Mouse (Mus musculus): Measurements from ENCODE around the gene Gpr37l1.

Gene Gpr37l1

DNA sequence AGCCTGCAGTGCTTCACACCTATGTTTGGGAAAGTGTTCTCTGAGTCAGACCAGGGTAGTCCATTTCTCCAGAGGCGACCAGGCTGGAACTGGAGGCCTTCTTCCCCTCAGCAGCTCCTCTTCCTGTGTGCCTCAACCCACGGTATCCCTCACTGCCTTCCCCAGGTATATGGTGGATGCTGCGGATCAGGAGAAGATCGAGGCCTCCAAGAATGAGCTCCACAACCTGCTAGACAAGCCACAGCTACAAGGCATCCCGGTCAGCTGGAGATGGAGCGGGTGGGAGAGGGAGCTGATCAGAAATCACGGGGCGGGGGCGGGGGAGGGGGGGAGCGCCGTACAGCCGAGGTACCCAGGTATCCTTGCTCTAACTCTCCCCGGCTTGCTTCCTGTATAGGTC is 13.5 kb downstream of the Gpr37l1 start:
- ATAC-seq (ENCODE audit: insufficient number of reproducible peaks, low FRiP score, low TSS enrichment): no peak

DNA sequence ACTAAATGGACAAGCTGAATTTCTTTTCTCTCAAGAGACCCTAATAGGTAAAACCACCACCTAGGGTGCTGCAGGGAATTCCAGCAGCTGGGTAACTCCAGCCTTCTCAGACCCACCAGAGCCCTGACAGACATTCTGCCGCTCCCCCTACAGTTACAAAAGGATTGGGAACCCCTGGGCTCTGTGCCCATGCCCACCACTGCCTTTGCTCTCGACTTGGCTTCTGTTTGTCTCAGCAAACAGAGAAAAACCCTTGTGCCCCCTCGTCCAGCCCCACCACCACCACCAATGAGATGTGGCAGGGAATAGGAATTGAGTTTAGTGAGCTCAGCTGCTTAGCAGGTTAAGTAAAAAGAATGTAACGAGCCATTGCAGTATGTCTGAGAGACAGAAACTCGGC is 18.5 kb downstream of the Gpr37l1 start:
- no peak for ATAC-seq (ENCODE audit: insufficient number of reproducible peaks, low FRiP score, low TSS enrichment)

DNA sequence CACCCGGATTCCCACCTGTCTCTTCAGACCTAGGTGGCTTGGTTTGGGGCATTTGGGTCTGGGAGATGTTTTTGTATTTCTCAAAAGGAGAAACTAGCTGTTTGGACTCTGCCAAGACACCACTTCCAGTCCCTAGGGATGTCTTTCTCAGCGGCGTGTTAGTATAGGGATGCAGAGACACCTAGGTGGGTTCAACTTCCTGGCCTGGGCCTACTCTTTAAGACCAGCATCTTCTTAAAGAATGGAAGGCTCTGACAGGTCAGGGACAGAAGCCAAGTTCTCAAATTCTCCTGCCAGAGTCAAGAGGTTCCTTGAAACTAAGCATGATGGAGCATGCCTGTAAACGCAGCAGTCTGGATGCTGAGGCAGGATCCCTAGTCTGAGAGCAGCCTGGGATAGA is 19.0 kb downstream of the Gpr37l1 start:
- no peak for ATAC-seq (ENCODE audit: insufficient number of reproducible peaks, low FRiP score, low TSS enrichment)

DNA sequence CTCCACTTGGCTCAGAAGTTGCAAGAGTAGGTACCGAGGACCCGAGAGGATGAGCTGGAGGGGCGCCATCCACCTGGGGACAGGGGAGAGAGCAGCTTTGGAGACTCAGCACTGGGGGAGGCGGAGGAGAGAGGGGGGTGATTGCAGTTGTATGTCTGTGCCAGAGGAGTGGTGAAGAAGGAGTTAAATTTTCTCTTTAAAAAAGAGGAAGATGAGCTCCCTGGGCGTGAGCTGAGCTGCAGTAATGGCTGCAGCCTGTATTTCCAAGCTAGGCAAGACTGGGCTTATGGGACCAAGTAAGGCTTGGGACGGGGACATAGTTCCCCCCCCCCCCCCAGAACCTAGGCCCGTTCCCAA is 19.8 kb downstream of the Gpr37l1 start:
- no peak for ATAC-seq (ENCODE audit: insufficient number of reproducible peaks, low FRiP score, low TSS enrichment)

DNA sequence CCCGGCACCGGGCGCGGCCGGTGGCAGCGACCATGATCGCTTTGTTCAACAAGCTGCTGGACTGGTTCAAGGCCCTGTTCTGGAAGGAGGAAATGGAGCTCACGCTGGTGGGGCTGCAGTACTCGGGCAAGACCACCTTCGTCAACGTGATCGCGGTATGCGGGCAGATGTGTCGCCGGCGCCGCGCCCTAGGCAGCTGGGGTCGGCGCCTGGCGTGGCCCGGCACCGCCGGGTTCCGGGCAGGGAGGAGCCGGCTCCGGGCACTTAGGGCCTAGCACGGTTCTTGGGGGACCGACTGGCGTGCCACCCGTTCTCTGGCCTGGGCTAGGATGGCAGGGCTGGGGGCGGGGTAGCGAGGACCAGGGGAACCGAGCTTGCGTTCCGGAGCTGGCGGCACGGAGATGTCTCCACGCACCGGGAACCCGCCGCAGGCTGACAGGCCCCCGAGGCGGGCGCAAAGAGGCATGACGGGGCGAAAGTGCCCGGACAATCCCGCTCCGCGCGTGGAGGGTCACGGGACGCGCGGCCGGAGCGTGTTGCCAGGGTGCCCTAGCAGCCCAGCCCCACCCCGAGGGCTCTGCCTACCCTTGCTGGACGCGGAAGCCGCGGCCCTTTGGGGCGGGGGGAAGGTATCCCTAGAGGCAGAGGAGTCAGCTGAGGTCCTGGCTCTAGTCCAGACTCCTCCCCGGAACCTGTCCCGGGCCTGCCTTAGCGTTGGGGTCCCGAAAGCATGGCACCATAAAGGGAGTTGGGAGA is 20.4 kb downstream of the Gpr37l1 start:
- ATAC-seq (ENCODE audit: insufficient number of reproducible peaks, low FRiP score, low TSS enrichment): peak; percentile 50

DNA sequence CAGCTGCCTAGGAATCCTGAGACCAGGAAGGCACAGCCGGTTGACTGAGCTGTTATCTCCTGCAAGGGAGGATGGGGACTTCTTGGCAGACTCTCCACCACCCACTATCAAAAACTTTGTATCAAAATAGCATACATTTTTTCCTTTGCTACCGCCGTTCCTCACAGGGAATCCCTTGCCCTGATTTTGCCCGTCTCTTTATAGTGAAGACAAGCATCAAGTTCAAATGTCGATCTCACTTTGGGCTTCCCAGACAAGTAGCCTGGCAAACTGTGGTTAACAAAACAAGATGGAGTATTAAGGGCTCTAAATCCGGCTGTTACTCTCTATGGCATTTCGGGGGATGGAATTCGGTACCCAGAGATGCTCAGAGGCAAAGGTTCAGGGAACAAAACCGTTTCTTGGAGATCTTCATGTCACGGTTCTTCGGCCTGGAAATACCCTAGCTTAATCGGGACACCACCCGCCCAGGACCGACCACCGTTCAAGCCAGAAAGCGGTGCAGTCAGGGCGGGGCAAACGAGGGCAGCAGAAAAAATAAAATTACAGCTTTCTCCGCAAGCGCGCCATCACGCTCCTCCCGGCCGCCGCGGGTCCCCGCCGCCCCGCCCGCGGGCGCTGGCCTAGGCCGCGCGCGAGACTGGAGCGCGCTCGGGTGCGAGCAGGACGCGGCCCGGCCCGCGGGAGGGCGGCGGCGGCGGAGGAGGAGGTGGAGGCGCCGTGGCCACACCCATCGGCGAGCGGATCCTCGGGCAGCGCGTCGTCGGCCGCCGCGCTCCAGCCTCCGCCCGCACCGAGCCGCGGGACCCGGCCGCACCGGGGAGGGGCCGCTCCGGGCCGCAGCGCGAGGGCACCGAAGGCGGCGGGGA is 21.2 kb downstream of the Gpr37l1 start, which contains the start of gene Arl8a:
Gene Arl8a, plus strand, starts transcription at position 748 of the 869 bp plus-strand sequence.
- ATAC-seq (ENCODE audit: insufficient number of reproducible peaks, low FRiP score, low TSS enrichment): peak; percentile 79

DNA sequence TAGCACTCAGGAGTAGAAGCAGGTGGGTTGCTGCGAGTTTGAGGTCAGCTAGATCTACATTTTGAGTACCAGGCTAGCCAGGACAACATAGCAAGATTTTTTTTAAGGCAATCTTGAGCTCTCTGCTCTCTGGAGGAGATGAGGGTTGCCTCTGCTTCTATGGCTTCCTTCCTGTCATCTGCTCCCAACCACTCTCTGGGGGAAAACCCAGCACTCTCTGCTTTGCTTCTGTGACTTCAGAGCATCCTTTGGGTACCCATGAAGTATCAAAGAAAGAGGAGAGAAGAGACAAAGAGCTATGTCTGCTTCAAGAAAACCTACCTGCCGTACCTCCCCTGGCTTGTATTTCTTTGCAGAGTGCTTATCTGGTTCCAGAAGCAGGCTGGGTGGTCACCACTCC is 23.5 kb downstream of the Gpr37l1 start:
- no peak for ATAC-seq (ENCODE audit: insufficient number of reproducible peaks, low FRiP score, low TSS enrichment)

DNA sequence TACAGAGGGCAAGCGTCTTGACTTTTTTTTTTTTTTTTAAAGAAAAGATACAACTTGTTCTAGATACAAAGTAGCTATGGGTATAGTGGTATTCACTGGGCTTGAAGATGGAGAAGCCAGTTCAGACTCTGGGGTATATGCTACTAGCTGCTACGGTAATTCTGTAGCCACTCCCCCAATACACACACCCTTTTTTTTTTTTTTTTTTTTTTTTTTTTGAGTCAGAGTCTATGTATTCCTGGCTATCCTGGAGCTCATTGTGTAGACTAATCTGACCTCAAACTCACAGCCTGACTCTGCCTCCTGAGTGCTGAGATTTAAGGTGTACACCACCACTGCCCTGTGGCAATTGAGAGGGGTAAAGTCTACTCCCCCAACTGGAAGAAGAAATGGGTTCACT is 25.0 kb downstream of the Gpr37l1 start:
- ATAC-seq (ENCODE audit: insufficient number of reproducible peaks, low FRiP score, low TSS enrichment): no peak

DNA sequence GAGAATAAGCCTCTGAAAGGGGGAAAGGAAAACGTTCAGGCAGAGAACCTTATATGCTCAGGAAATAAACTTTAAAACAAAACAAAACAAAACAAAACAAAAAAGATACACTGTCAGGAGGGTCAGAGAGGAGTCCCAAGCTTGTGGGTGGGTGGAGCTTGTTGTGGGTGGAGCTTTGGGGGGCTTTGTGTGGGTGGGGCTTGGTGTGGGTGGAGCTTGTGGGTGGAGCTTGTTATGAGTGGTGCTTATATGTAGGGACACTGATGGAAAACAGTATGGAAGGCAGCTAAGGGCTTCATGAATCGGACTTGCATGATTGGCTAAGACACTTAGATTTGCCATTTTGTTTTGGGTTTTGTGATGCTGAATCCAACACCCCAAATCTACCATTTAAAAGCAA is 27.6 kb downstream of the Gpr37l1 start:
- no peak for ATAC-seq (ENCODE audit: insufficient number of reproducible peaks, low FRiP score, low TSS enrichment)

DNA sequence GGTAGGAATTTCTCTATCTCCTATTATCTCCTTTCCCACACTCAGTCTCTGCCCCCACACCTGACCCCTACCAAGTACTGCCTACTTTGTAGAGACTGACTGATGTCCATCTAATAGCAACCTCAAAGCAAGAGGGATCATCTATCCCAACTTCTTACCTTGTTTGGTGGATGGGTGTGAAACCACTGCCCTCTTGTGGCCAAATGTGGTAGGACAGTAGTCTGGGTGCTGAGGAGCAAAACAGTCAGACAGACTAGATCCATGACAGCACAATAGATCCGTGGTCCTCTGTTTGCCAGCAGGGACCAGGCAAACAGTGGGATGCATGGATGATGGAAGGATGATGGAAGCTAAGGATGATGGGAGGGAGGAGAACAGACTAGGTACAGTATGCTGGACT is 31.0 kb downstream of the Gpr37l1 start:
- 0 out of 2 replicates have a peak, but pooled peaks have one; percentile 33 for ATAC-seq (ENCODE audit: insufficient number of reproducible peaks, low FRiP score, low TSS enrichment)

DNA sequence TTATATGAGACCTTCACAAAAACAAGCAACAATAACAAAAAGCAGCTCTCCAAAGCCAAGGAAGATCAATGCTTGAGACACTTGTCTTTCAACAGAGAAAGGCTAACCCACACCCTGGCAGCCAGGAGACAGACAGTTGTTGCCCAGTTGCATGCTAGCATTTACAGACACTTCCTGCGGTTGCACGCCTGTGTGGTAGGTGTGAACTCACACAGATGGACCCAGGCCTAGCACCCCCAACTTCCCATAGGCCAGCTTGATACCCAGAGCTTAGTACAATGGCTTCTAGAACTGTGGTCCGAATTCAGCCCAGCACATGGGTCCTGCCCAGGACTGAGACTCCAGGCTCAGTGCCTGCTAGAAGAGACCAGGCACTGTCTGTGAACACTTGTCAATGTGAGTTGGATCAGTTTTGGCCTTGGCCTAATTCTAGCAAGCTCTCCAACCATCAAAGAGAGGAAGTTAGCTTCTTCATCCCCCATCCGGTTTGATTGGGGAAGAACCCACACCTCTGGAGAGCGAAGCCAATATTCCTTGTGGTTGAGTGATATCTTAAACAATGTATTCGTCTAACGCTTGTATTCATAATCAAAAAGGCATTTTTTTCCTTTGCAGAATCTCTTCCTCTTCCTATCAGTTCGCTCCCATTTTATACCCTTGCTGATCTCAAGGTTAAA is 32.2 kb downstream of the Gpr37l1 start:
- ATAC-seq (ENCODE audit: insufficient number of reproducible peaks, low FRiP score, low TSS enrichment): no peak

DNA sequence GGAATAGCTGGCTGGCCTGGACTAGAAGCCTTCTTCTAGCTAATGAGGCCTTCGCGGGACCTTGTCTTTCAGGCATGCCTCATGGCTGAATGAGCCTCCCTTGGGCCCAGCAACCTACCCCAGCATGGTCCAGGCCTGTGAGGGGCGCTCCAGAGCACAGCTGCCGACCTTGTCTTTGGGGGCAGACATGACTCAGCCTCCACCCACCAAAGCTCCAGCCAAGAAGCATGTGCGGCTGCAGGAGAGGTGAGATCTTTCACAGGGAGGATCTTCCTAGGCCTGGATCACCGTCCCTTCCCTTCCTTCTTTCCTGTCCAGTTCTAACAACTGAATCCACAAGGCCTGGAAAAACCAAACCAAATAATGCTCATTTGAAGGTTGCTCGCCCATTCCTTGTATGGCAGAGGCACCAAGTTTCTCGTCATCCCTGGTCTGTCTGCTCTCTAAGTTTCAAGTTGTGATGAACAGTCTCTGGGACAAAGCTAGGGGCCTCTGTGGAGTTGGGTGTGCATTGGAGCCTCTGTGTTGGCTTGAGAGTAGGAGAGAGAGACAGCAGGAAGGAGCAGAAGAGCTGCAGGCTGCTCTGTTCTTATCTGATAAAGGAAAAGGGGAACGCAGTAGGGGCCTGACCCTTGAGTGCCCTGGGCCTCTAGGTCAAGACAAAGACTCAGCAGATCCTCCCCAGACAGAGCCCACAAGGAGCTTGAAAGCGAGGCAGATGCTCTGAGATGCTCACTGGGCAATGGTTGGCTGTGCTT is 33.6 kb downstream of the Gpr37l1 start:
- ATAC-seq (ENCODE audit: insufficient number of reproducible peaks, low FRiP score, low TSS enrichment): no peak

DNA sequence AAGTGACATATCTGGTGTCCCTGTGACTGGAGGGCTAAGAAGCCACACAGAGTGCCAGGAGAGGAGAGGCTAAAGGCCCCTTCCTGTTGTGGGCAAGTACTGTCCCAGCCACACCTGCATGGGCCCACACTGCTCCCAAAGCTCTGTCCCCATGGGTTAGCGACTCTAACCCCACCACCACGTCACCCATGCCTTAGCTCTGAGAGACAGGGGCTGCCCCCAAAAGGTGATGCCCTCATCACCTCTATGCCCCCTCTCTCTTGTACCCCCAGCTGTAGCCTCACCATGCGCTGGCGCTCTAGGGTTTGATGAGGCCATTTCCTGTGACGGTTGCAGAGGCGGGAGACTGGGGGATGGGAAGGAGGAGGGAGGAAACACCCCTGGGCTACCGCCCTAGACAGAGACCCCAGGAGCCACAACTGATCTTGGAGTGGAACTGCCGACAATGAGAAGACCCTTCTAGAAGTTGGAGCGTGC is 34.5 kb downstream of the Gpr37l1 start:
- ATAC-seq (ENCODE audit: insufficient number of reproducible peaks, low FRiP score, low TSS enrichment): no peak

DNA sequence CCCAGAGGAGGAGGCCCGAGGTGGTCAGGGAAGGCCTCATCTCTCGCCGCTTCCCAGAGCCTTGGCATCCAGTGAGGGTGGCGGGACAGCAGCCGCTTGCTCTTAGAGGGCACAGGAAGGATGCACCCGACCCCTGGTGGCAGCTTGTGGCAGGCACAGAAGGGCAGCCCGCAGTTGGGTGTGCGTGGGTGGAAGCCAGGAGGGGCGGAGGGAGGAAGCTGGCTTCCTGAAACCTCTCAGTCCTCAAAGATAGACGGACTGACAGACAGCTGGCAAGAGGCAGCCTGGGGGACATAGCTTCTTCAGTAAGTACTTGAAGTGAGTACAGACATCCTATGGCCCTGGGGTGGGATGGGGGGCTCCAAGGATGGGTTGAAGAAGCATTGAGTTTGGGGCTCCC is 35.0 kb downstream of the Gpr37l1 start, which contains the start of gene Ptpn7:
Gene Ptpn7, plus strand, starts transcription at position 228 of the 400 bp plus-strand sequence.
- peak; percentile 62; the same call in 1 of the 2 replicates for ATAC-seq (ENCODE audit: insufficient number of reproducible peaks, low FRiP score, low TSS enrichment)

DNA sequence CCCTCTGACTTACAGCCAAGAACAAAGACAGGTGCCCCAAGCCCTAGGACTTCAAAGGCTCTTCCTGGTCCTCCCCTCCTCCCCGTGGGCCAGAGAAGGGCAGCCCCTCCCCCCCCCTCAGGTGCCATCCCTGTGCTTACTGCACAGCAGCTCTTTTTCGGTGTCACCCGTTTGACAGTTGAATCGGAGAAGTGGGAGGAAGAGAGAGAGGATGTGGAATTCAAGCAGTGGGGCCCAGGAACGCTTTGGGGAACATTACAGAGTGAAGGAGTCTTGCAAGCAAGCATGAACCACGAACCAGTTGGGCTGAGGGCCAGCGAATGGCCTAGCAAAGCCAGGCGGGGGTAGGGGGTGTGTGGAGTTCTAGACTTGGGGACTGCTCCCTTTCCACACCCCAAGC is 35.9 kb downstream of the Gpr37l1 start:
- no peak for ATAC-seq (ENCODE audit: insufficient number of reproducible peaks, low FRiP score, low TSS enrichment)

DNA sequence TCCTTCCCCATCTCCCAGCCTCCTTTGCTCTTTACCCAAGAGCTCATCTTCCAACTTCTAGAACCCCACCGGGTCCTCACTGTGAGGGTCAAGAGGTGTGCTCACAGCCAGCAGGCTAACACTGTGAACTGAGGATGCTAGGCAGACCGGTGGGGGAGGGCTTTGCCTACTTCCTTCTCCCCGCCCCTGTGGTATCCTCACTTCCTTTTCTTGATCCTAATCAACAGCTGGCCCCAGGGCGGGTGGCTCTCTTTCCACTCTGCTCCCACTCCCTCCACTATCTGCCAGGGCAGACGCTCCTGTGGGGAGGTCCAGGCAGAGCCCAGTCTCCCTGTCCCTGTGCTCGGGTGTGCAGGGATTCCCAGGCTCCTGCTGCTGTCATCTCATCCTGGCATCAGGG is 36.4 kb downstream of the Gpr37l1 start:
- ATAC-seq (ENCODE audit: insufficient number of reproducible peaks, low FRiP score, low TSS enrichment): no peak

DNA sequence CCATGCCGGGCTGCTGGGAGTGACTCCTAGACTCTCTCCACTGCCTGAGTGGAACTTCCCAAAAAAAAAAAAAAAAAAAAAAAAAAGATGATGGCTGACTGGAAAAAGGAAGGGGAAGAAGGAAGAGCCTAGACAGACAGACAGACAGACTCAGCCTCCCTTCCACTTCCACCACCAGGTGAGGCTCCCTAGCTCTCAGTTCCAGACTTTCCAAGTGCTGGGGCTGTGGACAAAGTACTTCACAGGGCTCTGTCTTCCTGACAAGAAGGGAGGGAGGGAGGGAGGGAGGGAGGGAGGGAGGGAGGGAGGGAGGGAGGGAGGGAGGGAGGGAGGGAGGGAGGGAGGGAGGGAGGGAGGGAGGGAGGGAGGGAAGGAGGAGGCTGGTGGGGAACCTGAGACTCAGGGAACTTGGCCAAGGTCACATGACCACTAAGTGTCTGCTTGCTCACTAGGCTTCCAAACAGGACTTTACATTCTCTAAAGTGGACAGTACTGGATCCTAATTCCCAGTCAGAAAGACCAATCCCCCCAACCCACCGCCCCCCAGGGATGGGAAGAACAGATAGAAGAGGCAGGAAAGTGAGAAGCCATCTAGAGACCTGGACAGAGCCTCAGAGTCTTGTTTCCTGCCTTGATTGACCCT is 37.0 kb downstream of the Gpr37l1 start:
- no peak for ATAC-seq (ENCODE audit: insufficient number of reproducible peaks, low FRiP score, low TSS enrichment)

DNA sequence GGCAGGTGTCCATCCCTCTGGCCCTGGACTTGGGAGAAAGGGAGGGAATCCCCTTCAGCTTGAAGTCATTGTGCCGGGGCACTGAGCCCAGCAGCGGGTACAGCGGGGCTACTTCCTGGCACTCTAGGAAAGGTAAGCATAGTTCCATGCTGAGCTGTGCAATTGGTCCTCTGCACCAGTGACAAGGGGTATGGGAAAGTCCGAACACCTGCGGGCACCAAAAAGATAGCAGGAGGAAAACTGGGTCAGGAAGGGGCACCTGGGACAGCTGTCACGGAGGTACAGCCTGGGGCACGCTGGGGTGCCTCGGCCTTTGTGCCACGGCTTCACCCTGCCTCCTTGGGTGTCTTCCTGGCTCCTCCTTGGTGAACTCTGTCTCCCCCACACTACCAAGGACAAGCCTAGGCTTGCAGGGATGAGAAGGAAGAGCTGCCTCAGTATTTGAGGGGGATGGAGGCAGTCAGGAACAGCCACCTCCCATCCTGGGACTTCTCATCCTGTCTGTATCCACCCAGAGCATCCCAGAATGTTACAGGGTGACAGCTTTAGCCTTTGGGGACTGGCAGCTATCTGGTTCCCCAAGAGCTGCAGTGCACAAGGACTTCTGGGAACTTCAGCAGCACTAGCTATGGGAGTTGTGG is 37.8 kb downstream of the Gpr37l1 start:
- ATAC-seq (ENCODE audit: insufficient number of reproducible peaks, low FRiP score, low TSS enrichment): no peak

DNA sequence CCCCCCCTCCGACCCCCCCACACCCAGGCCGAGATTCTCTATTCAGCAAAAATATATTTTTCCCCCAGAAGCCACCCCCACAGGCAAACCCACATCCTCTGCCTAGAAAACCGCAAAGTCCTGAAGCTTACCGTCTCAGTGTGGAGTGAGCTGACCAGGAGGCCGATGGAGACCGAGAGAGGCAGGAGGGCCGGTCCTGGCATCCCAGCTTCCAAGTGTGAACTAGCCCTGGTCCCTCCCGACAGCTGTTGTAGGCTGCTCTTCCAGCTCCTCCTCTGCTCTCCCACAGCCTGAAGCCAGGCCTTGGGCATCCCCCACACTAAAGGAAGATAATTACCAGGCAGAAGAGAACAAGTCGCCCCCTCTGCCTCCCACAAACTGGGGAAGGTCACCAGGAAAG is 38.5 kb downstream of the Gpr37l1 start:
- ATAC-seq (ENCODE audit: insufficient number of reproducible peaks, low FRiP score, low TSS enrichment): no peak
